Mouse (Mus musculus) layer of hippocampus, postnatal 25 days (tissue): ENCODE measurements at regions not wholly inside any gene's neighbourhood (a gene's known extent, or its start where the extent isn't known, plus 50 kb on each side); places are given as distances from the start of the nearest gene placed in this dataset.
"Not testable (repeated sequence)": the region's sequence is repeated elsewhere in the genome, so short reads cannot be mapped to it uniquely, and the experiment has no call there.

Experiments used
- DNase-seq, 2 experiments: peaks; one replicate each; pipeline ENCODE4 v3.0.0; 2022; ENCODE audit warnings: mixed read lengths in 2 of 2, low spot score in 1 of 2; ENCODE audit errors: extremely low spot score in 1 of 2

DNA sequence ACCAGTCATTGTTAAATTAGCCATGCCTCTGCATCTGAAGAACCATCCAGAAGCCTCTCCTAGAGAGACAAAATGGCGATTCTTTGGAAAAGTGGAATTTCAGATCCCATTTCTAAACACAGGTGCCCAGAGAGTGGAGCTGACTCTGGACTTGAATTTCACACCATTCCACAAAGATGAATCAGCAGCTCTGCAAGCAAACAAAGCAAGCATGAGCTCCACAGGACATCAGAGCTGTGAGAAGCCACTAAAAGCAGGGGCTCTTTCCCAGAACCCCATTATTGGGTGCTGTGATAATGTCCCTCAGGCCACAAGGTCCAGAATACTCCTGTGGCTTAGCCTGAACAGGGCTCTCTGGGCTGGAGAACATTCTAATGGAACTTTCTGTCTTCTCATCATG, 119.4 kb upstream of the Tenm4 start:
- no peak for DNase-seq

GRCm38 (mm10) chr7:96061599-96061998, 109.4 kb upstream of the Tenm4 start:
- DNase-seq, result not testable (repeated sequence)

DNA sequence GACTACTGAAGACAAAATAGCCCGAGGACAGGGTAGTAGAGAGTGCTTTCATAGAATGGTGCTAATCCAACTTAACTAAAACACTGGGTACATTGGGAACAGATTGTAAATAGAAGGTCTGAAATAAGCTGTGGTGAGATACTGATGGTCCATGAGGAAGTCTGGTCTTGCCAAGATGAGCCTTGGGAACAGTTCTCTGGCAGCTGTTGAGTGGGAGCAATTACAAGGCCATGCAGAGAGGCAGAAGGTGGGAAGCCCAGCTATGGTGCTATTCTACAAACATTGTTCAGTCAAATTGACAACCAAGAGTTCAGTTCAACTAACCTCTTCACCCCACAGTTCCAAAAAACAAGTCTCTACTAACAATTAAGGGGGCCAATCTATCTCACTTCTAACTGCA, 92.5 kb upstream of the Tenm4 start:
- DNase-seq, result no peak

- DNase-seq, result no peak
Measured at GRCm38 (mm10) chr7:96081676-96082075, 89.4 kb upstream of the Tenm4 start.

DNA sequence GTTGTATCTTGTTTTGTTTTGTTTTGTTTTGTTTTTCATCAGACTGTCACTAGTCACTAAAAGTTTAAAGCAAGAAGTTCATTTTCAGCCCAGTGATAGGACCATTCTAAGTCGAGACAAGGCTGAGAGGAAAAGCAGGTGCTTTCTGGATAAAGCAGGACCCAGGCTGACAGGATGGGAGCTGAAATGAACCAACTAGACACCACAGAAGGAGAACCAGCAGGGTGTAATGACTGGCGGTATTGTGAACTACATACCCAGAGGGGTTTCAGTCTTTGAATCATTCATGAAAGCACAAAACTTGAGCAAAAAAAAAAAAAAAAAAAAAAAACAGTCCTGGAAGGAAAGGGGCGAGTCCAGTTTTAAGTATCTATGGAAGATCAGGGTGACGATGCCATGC, 75.9 kb upstream of the Tenm4 start:
- DNase-seq, result no peak

DNA sequence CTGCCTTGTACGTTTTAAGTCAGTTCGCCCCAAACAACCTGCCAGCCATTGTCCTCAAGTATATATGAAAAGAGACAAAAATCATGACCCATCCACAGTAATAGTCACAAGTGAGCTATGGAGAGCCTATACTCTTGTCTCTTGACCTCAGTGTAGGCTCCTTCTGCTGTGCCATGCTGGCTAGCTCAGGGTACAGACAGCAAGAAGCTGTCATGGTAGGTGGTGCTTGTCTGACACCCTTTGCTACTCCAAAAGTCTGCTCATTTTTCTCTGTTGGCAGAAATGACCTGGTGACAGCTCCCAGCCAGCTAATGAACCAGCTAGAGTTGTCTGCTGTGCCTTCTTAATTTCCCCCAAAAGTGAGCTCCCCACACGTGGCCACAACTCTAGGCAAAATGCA, 75.3 kb upstream of the Tenm4 start:
- DNase-seq, result no peak

DNA sequence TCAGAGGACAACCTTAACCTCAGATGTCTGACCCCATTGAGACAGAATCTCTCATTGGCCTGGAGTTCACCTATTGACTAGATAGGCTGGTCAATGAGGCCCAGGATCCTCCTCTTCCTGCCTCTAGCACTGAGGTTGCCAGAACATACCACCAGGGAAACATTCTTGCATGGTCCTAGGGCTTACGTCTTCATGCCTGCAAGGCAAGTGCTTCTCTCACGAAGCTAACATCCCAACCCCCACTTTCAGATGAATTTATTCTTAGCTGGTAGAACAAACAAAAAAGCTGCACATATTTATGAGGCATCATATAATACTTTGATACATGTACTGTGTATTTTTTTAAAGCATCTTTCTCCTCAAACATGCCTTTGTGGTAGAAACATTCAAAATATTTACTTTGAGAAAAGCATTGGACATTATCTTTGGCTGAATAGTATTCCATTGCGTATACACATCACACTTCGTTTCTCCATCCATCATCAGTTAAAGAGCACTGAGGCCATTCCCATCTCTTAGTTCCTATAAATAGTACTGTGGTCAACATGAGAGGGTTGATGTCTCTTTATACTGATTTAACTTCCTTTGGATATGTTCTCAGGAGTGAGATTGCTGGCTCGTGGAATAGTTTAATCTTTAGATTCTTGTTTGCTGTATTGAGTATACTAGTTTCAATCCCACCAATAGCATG, 72.2 kb upstream of the Tenm4 start:
- DNase-seq, result no peak

GRCm38 (mm10) chr7:96102727-96103126, 68.3 kb upstream of the Tenm4 start:
- no peak for DNase-seq

- DNase-seq, result no peak
Measured at GRCm38 (mm10) chr7:96108768-96109167, 62.3 kb upstream of the Tenm4 start.

DNA sequence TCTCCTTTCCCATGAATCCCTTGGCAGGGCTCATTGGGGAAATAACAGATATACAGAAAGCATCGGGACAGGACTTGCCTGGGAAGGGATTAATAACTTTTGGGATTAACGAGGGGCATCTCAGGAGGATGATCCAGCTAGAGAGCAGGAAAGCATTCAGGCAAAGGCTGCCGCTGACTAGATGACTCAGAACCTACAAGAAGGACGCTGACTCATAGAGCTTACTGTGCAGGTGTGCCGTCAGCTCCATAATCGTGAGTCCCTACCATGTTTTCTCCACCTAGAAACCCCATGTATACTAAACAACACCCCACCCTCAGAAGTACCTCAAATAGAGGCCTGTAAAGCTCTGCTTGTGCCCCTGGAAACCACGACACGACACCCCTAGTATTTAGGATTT, 50.9 kb upstream of the Tenm4 start:
- no peak for DNase-seq
